Mouse (Mus musculus) stomach, embryonic 14.5 days (tissue): ENCODE measurements around the gene Six4. TPM values are rescaled to one million over a fixed set of nuclear protein-coding genes. Genes with fewer than 3 reads are reported as not detected.
"Not testable (repeated sequence)": the region's sequence is repeated elsewhere in the genome, so short reads cannot be mapped to it uniquely, and the experiment has no call there.

Experiments used
- ATAC-seq: fragments of 200-750 bp; cut with Nextera tagmentation; 2 replicates; pipeline ENCODE4 v1.8.0; 2017; ENCODE audit warnings: low read depth, moderate TSS enrichment; ENCODE audit not compliant: insufficient number of reproducible peaks, insufficient read depth, low FRiP score
- H3K27ac ChIP-seq: fragments of 300-500 bp; sonication (generic); 2 replicates; pipeline ENCODE4 v1.5.1; 2014; ENCODE audit warnings: mild to moderate bottlenecking, low read length, moderate library complexity, mixed read lengths
- H3K27me3 ChIP-seq: fragments of 300-500 bp; sonication (generic); 2 replicates; pipeline ENCODE4 v1.6.1; 2014; ENCODE audit warnings: low read length, control low read depth, mixed read lengths; ENCODE audit not compliant: control insufficient read depth, insufficient read depth
- H3K36me3 ChIP-seq: fragments of 300-500 bp; sonication (generic); 2 replicates; pipeline ENCODE4 v1.6.1; 2014; ENCODE audit warnings: mild to moderate bottlenecking, control low read depth, low read length, moderate library complexity, mixed read lengths; ENCODE audit not compliant: control insufficient read depth, insufficient read depth
- H3K4me1 ChIP-seq: fragments of 300-500 bp; sonication (generic); 2 replicates; pipeline ENCODE4 v1.6.1; 2014; ENCODE audit warnings: low read length, control low read depth, mixed read lengths; ENCODE audit not compliant: control insufficient read depth, insufficient read depth
- H3K4me2 ChIP-seq: fragments of 300-500 bp; sonication (generic); replicated peaks from 2 replicates; pipeline ENCODE4 v1.6.1; 2014; ENCODE audit warnings: low read depth, low read length, control low read depth
- H3K4me3 ChIP-seq: fragments of 300-500 bp; sonication (generic); 2 replicates; pipeline ENCODE4 v1.5.1; 2014; ENCODE audit warnings: low read depth, low read length, control low read depth
- H3K9ac ChIP-seq: fragments of 300-500 bp; sonication (generic); replicated peaks from 2 replicates; pipeline ENCODE4 v1.6.1; 2014; ENCODE audit warnings: low read depth, mild to moderate bottlenecking, control low read depth, low read length, moderate library complexity, mixed read lengths
- H3K9me3 ChIP-seq: fragments of 300-500 bp; sonication (generic); 2 replicates; pipeline ENCODE4 v1.6.1; 2016; ENCODE audit warnings: low read depth, low read length, control low read depth; ENCODE audit not compliant: control insufficient read depth
- WGBS: fragments of 180-500 bp; shearing (Covaris S2); extraction: QIAGEN DNeasy Blood & Tissue Kit; methylation state at CpG from one replicate; pipeline ENCODE4 v1.1.7; 2014; 5-methylcytosine and 5-hydroxymethylcytosine counted together
- polyA plus RNA-seq: library from polyadenylated mRNA; unstranded; fragments of >200 nt; fragmentation: Nextera tagmentation; extraction: Ambion mirVana; gene quantifications from 2 replicates; pipeline ENCODE4 v1.2.1, GENCODE M21; 2014

Gene Six4
- polyA plus RNA-seq, 1 experiment from 2014 or later: 1.4 TPM

DNA sequence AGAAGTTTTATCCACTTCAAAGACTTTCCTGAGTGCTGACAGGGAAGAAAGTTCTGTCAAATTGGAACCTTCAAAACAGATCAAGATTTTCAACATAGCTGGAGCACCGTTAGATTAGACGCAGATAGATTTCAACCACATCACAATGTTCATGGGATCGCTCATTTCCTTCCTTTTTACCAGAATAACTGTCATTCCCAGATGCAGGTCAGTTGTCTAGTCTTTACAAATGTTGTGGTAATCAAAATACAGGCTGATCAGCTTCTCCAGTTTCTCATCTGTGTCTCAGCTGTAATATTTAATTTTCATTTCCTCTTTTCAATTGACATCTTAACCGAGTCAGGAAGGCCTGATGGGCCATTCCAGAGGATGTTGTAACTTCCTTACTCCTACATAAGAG, 29.5 kb downstream of the Six4 start:
- Histone ChIP-seq H3K36me3 (no peaks in the 10 kb centered on the region), H3K9me3 (no peaks in the 10 kb centered on the region), H3K4me3 (no peak overlapping the region), H3K27me3 (no peaks in the 10 kb centered on the region), H3K9ac (no peak overlapping the region), H3K4me1 (no peaks in the 10 kb centered on the region), H3K27ac (no peak overlapping the region), H3K4me2 (no peak overlapping the region)
- no peak for ATAC-seq
- 83% methylated on average over 4 of the region's 4 CpGs for WGBS

DNA sequence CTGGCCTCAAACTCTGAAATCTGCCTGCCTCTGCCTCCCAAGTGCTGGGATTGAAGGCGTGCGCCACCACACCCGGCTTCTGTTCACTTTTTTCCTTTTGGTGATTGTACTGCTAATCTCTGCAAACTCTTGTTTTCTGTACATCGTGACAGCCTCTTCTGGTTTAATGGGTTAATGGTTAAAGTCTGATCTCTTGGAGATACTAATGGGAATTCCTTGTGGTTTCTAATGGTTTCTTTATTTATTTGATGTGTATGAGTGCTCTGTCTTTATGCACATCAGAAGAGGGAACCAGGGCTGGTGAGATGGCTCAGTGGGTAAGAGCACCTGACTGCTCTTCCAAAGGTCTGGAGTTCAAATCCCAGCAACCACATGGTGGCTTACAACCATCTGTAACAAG, 31.4 kb downstream of the Six4 start:
- H3K9me3 ChIP-seq, H3K27ac ChIP-seq, ATAC-seq, H3K4me3 ChIP-seq, H3K27me3 ChIP-seq, H3K9ac ChIP-seq, H3K4me2 ChIP-seq, H3K4me1 ChIP-seq, H3K36me3 ChIP-seq: not testable (repeated sequence)
- 86% methylated on average over 4 of the region's 4 CpGs for WGBS

DNA sequence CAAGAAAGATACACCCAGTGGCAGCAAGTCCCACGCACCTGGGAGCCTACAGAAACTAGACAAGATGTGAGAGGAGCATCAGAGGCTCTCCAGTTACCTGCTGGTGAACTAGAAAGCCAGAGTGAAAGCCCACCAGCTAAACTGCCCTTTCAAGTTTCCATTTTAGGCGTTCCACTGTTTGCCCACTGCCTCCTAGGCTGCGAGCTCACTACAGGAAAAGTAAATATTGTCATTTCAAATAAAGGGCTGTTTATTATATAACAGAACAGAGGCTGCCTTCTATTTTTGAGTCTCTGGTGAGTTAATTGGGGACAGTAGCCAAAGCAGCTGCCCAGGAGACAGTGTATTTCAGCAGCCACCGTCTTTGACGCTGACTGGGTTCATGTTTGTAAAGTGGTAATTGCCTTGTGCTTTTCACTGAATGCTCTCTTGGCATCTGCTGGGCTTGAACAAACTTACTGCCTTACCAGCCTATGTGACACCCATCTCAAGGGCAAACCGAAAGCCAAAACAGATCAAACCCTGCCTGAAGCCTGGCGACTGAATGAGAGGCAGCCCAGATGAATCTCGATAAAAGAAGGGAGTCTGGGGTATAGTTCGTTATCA, 52.3 kb downstream of the Six4 start:
- Histone ChIP-seq H3K27me3 (peaks cover 9% of the 10 kb centered on the region; the same call in 1 of the 2 replicates), H3K4me1 (no peaks in the 10 kb centered on the region), H3K9ac (no peak overlapping the region), H3K36me3 (no peaks in the 10 kb centered on the region), H3K4me3 (no peak overlapping the region), H3K4me2 (0 out of 2 replicates have a peak overlapping the region, but pooled peaks have one; percentile 1), H3K9me3 (no peaks in the 10 kb centered on the region), H3K27ac (no peak overlapping the region)
- 36% methylated on average over 9 of the region's 9 CpGs for WGBS
- ATAC-seq: no peak

DNA sequence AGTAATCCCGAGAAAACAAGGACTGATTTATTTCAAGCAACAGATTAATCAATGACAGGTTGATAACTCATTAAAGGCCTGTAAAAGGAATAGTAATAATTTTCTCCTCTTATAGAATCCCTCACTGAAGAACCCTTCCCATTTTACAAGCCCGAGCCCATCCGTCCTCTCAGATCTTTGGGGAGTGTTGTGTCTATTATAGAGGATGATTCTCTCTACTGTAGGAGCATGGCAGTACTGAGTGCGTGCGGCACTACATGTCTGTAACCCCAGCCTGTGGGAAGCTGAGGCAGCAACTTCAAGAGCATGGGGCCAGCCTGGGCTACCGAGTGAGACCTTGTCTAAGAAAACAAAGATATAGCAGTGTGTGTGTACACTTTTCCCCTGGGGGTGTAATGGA, 55.8 kb downstream of the Six4 start:
- H3K9me3 ChIP-seq: no peaks in the 10 kb centered on the region
- no peaks in the 10 kb centered on the region for H3K36me3 ChIP-seq
- H3K4me2 ChIP-seq: no peak overlapping the region
- H3K27me3 ChIP-seq: peaks cover 33% of the 10 kb centered on the region
- no peak overlapping the region for H3K27ac ChIP-seq
- no peak overlapping the region for H3K4me3 ChIP-seq
- no peak for ATAC-seq
- H3K9ac ChIP-seq: no peak overlapping the region
- 84% methylated on average over 6 of the region's 6 CpGs for WGBS
- H3K4me1 ChIP-seq: no peaks in the 10 kb centered on the region

DNA sequence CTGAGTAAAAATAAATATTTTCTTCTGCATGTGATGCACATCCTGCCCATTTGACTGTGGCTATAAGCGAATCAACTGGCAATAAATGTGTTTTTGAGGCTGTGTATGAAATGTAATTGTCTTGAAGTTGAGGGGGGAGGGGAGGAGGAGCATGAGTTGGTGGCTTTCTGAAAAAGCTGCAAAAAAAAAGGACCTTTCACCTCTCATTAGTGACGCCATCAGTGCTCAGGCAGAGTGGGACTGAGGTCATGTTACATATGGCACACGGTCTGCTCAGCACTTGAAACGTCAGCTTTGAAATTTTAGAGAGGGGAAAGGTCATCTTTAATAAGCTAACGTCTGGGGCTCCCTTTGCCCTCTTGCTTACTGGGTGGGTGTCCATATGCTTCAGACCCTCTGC, 57.8 kb downstream of the Six4 start:
- Histone ChIP-seq H3K9ac (no peak overlapping the region), H3K4me3 (no peak overlapping the region), H3K27me3 (peaks cover 47% of the 10 kb centered on the region), H3K9me3 (no peaks in the 10 kb centered on the region), H3K4me1 (no peaks in the 10 kb centered on the region), H3K36me3 (no peaks in the 10 kb centered on the region), H3K27ac (no peak overlapping the region), H3K4me2 (no peak overlapping the region)
- WGBS: 19% methylated on average over 5 of the region's 5 CpGs
- ATAC-seq: no peak

DNA sequence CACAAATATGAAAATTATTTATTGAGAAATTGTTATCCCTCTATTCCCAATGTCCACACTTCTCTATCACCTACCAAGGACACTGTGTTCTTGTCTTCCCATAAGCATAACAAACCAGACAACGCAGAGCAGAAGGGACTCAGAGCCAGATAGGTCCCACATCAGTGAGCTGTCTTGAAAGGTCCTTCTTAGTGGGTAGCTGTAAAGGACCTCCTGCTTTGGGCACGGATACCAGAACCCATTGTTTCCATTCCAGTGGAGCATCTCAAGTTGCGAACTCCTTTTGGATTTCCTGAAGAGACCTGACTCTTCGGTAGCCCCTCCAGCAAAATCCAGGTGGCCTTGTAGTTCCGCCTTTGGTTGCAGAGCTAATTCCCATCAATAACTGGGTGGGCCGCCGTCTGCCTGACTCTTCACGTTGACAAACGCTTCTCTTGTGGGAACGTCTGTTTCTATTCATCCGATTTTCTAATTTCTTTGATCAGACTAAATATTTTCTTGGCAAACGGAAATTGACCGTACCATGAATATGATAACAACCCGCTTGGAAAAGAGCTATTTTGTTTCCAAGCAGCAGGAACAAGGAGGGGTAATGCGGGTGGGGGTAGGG, 58.6 kb downstream of the Six4 start:
- Histone ChIP-seq H3K27me3 (peaks cover 55% of the 10 kb centered on the region), H3K36me3 (no peaks in the 10 kb centered on the region), H3K9me3 (no peaks in the 10 kb centered on the region), H3K9ac (no peak overlapping the region), H3K4me2 (peak overlapping the region; percentile 61; the same call in 1 of the 2 replicates), H3K4me1 (no peaks in the 10 kb centered on the region), H3K27ac (no peak overlapping the region), H3K4me3 (no peak overlapping the region)
- 17% methylated on average over 15 of the region's 15 CpGs for WGBS
- no peak for ATAC-seq

DNA sequence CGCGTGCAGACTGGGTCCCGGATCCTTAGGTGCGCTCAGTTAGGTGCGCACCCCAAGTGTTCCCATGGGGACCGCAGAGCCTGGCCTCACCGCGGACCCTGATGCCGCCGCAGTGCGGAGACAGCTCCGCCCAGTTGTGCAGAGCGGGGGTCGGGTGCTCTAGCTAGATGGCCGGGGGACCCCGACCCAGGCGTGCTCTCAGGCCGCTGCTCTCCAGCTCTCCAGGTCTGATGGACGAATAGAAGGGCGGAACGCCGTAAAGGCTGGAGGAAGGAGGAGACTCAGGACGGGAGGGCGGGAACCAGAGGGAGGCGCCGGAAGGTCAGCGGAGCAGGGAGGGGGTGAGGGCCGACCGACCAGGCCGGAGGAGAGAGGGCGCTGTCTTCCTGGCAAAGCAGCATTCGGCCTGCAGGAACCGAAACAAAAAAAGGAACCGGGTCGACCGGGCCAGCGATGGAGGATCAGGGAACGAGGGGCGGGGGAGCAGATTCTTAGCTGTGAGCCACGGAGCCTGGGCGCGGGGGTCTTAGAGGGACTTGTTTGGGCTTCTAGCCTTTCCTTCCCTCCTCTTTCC, 59.5 kb downstream of the Six4 start, which contains the start of gene Six1:
Gene Six1, minus strand, starts transcription at position 220 of the 574 bp plus-strand sequence.
- Histone ChIP-seq H3K9me3 (no peaks in the 10 kb centered on the region), H3K4me2 (peak within 1 kb of the TSS; percentile 61), H3K27me3 (peaks cover 63% of the 10 kb centered on the region), H3K4me1 (no peaks in the 10 kb centered on the region), H3K27ac (no peak within 1 kb of the TSS), H3K9ac (no peak within 1 kb of the TSS), H3K4me3 (peak within 1 kb of the TSS; percentile 40), H3K36me3 (no peaks in the 10 kb centered on the region)
- peak; percentile 77 for ATAC-seq
- under 1% methylated on average over 42 of the region's 42 CpGs for WGBS

DNA sequence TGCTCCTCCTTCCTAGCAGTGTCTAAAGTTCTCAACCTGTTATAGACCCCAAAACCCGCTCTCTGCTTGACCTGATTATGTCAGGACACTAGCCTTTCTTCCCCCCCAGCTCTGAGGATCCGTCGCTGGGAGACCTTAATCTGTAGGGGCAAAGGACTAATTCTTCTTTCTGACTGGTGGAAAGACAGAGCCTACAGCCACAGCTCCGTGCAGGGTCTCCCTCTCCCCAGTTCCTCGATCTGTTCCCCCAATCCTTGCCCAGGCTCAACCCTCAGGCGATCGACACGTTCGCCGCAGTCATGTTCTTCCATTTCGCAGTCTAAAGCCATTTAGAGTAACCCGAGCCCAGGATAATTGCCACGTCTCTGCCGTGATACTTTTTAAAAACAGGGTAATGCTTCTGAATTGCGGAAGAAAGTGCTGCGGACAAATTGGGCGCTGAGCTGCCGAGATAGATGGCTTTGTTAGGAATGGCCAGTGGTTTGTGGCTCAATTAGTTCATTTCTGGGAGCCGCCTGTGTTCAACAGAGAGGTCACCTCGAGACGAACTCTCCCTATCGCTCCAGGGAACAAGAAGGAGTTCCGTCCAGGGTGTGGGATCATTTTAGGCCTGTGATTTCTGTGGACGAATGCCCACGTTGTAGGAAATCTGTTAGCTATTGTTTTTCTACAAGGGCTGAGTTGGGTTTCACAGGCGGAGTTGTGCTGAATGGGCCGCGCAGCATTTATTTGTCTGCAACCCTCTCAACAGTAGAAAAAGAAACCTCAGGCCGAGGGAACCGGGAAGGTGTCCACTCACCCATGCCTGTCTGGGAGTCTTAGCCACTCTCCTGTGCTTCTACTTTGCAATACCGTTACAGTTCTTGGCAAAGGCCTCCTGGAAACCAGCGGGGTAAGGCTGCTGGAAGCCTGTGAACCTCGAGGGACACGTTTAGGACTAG, 60.3 kb downstream of the Six4 start:
- H3K4me2 ChIP-seq: peak overlapping the region; percentile 61
- 4% methylated on average over 34 of the region's 34 CpGs for WGBS

More for the DNA sequence above, 60.3 kb downstream of the Six4 start:
- Histone ChIP-seq H3K4me3 (peak overlapping the region; percentile 40), H3K36me3 (no peaks in the 10 kb centered on the region), H3K9ac (no peak overlapping the region), H3K9me3 (no peaks in the 10 kb centered on the region), H3K27ac (no peak overlapping the region), H3K27me3 (peaks cover 69% of the 10 kb centered on the region), H3K4me1 (no peaks in the 10 kb centered on the region)
- ATAC-seq: no peak
